Mouse (Mus musculus): Measurements from ENCODE around the gene Dlgap3. TPM values are rescaled to one million over a fixed set of nuclear protein-coding genes. Genes with fewer than 3 reads are reported as not detected.
A peak's percentile ranks its signal among the peaks of the same experiment; 100 is the strongest.

Dlgap3 gene
- 0.73 and 0.95 TPM in 2 replicates for polyA plus RNA-seq (2016; fragmentation: Nextera tagmentation; extraction: Ambion mirVana)

GRCm38 (mm10) chr4:127168914-127169345 lies at the start of gene Dlgap3:
Gene Dlgap3, plus strand, starts transcription at chr4:127169204.
- peak; percentile 71 for ATAC-seq (ENCODE audit: insufficient number of reproducible peaks, low FRiP score)
- H3K9me3 ChIP-seq (replicated peaks): no peaks in the 10 kb centered on the region
- peak within 1 kb of the TSS; percentile 77 for H3K4me3 ChIP-seq
- H3K4me2 ChIP-seq: peak within 1 kb of the TSS; percentile 100
- H3K36me3 ChIP-seq: no peaks in the 10 kb centered on the region
- H3K9ac ChIP-seq: peak within 1 kb of the TSS; percentile 67
- peaks cover 78% of the 10 kb centered on the region for H3K27me3 ChIP-seq (replicated peaks)
- peaks cover 16% of the 10 kb centered on the region for H3K4me1 ChIP-seq (replicated peaks)
- H3K27ac ChIP-seq (ENCODE audit: poor library complexity, severe bottlenecking): no peak within 1 kb of the TSS
- WGBS: under 1% methylated on average over 62 of the region's 67 CpGs

GRCm38 (mm10) chr4:127123391-127123790 lies 45.6 kb upstream of the Dlgap3 start, which contains the start of gene Tmem35b:
Gene Tmem35b, plus strand, starts transcription at chr4:127123691.
- Histone ChIP-seq H3K4me2 (no peak within 1 kb of the TSS), H3K4me3 (no peak within 1 kb of the TSS), H3K4me1 (replicated peaks) (0 out of 2 replicates have a peak, but pooled peaks cover 5% of the 10 kb centered on the region), H3K9me3 (replicated peaks) (no peaks in the 10 kb centered on the region), H3K27ac (ENCODE audit: poor library complexity, severe bottlenecking) (no peak within 1 kb of the TSS), H3K36me3 (peaks cover 5% of the 10 kb centered on the region; the same call in 1 of the 2 replicates), H3K9ac (no peak within 1 kb of the TSS), H3K27me3 (replicated peaks) (no peaks in the 10 kb centered on the region)
- WGBS: 94% methylated on average over 5 of the region's 5 CpGs
- ATAC-seq (ENCODE audit: insufficient number of reproducible peaks, low FRiP score): no peak

- 0 out of 2 replicates have a peak, but pooled peaks cover 5% of the 10 kb centered on the region for H3K4me1 ChIP-seq (replicated peaks)
- no peak overlapping the region for H3K4me2 ChIP-seq
- 86% methylated on average over 1 of the region's 1 CpGs for WGBS
- H3K27ac ChIP-seq (ENCODE audit: poor library complexity, severe bottlenecking): no peak overlapping the region
- H3K36me3 ChIP-seq: peaks cover 12% of the 10 kb centered on the region
- no peaks in the 10 kb centered on the region for H3K27me3 ChIP-seq (replicated peaks)
- no peak overlapping the region for H3K9ac ChIP-seq
- no peaks in the 10 kb centered on the region for H3K9me3 ChIP-seq (replicated peaks)
- no peak overlapping the region for H3K4me3 ChIP-seq
- no peak for ATAC-seq (ENCODE audit: insufficient number of reproducible peaks, low FRiP score)
Measured at GRCm38 (mm10) chr4:127124331-127124730, 44.7 kb upstream of the Dlgap3 start.

GRCm38 (mm10) chr4:127125834-127126463 lies 43.1 kb upstream of the Dlgap3 start:
- Histone ChIP-seq H3K4me3 (peak overlapping the region; percentile 66), H3K9ac (peak overlapping the region; percentile 80), H3K4me2 (peak overlapping the region; percentile 82), H3K36me3 (peaks cover 15% of the 10 kb centered on the region), H3K9me3 (replicated peaks) (no peaks in the 10 kb centered on the region), H3K27me3 (replicated peaks) (no peaks in the 10 kb centered on the region), H3K4me1 (replicated peaks) (0 out of 2 replicates have a peak, but pooled peaks cover 5% of the 10 kb centered on the region), H3K27ac (ENCODE audit: poor library complexity, severe bottlenecking) (no peak overlapping the region)
- peak; percentile 96 for ATAC-seq (ENCODE audit: insufficient number of reproducible peaks, low FRiP score)
- WGBS: 1% methylated on average over 35 of the region's 35 CpGs

GRCm38 (mm10) chr4:127134687-127135086 lies 34.3 kb upstream of the Dlgap3 start:
- 30% methylated on average over 1 of the region's 1 CpGs for WGBS

GRCm38 (mm10) chr4:127137591-127137990 lies 31.4 kb upstream of the Dlgap3 start:
- no peak overlapping the region for H3K9ac ChIP-seq
- no peaks in the 10 kb centered on the region for H3K4me1 ChIP-seq (replicated peaks)
- H3K4me3 ChIP-seq: no peak overlapping the region
- WGBS: 77% methylated on average over 5 of the region's 5 CpGs
- H3K4me2 ChIP-seq: no peak overlapping the region
- no peaks in the 10 kb centered on the region for H3K36me3 ChIP-seq
- H3K27me3 ChIP-seq (replicated peaks): 0 out of 2 replicates have a peak, but pooled peaks cover 7% of the 10 kb centered on the region
- H3K9me3 ChIP-seq (replicated peaks): no peaks in the 10 kb centered on the region
- no peak for ATAC-seq (ENCODE audit: insufficient number of reproducible peaks, low FRiP score)
- no peak overlapping the region for H3K27ac ChIP-seq (ENCODE audit: poor library complexity, severe bottlenecking)

More at GRCm38 (mm10) chr4:127134687-127135086, 34.3 kb upstream of the Dlgap3 start:
- H3K4me2 ChIP-seq: no peak overlapping the region
- H3K4me1 ChIP-seq (replicated peaks): no peaks in the 10 kb centered on the region
- no peaks in the 10 kb centered on the region for H3K36me3 ChIP-seq
- H3K27me3 ChIP-seq (replicated peaks): 0 out of 2 replicates have a peak, but pooled peaks cover 4% of the 10 kb centered on the region
- no peak for ATAC-seq (ENCODE audit: insufficient number of reproducible peaks, low FRiP score)
- H3K4me3 ChIP-seq: no peak overlapping the region
- H3K27ac ChIP-seq (ENCODE audit: poor library complexity, severe bottlenecking): no peak overlapping the region
- no peaks in the 10 kb centered on the region for H3K9me3 ChIP-seq (replicated peaks)
- no peak overlapping the region for H3K9ac ChIP-seq

GRCm38 (mm10) chr4:127138486-127138885 lies 30.5 kb upstream of the Dlgap3 start:
- Histone ChIP-seq H3K27ac (ENCODE audit: poor library complexity, severe bottlenecking) (no peak overlapping the region), H3K36me3 (no peaks in the 10 kb centered on the region), H3K27me3 (replicated peaks) (0 out of 2 replicates have a peak, but pooled peaks cover 7% of the 10 kb centered on the region), H3K4me3 (no peak overlapping the region), H3K9me3 (replicated peaks) (no peaks in the 10 kb centered on the region), H3K4me2 (no peak overlapping the region), H3K9ac (no peak overlapping the region), H3K4me1 (replicated peaks) (no peaks in the 10 kb centered on the region)
- 42% methylated on average over 6 of the region's 6 CpGs for WGBS
- ATAC-seq (ENCODE audit: insufficient number of reproducible peaks, low FRiP score): no peak

GRCm38 (mm10) chr4:127150031-127150430 lies 19.0 kb upstream of the Dlgap3 start:
- Histone ChIP-seq H3K27ac (ENCODE audit: poor library complexity, severe bottlenecking) (no peak overlapping the region), H3K27me3 (replicated peaks) (no peaks in the 10 kb centered on the region; the same call in 1 of the 2 replicates), H3K4me1 (replicated peaks) (no peaks in the 10 kb centered on the region), H3K4me2 (no peak overlapping the region), H3K36me3 (no peaks in the 10 kb centered on the region), H3K9ac (no peak overlapping the region), H3K4me3 (no peak overlapping the region), H3K9me3 (replicated peaks) (0 out of 2 replicates have a peak, but pooled peaks cover 4% of the 10 kb centered on the region)
- whole genome bisulfite sequencing: 78% methylated on average over 13 of the region's 13 CpGs
- no peak for ATAC-seq (ENCODE audit: insufficient number of reproducible peaks, low FRiP score)

- no peak overlapping the region for H3K4me2 ChIP-seq
- no peak for ATAC-seq (ENCODE audit: insufficient number of reproducible peaks, low FRiP score)
- no peaks in the 10 kb centered on the region; the same call in 1 of the 2 replicates for H3K27me3 ChIP-seq (replicated peaks)
- no peak overlapping the region for H3K27ac ChIP-seq (ENCODE audit: poor library complexity, severe bottlenecking)
- 0 out of 2 replicates have a peak, but pooled peaks cover 3% of the 10 kb centered on the region for H3K9me3 ChIP-seq (replicated peaks)
- no peaks in the 10 kb centered on the region for H3K4me1 ChIP-seq (replicated peaks)
- no peak overlapping the region for H3K4me3 ChIP-seq
- no peak overlapping the region for H3K9ac ChIP-seq
- 56% methylated on average over 1 of the region's 1 CpGs for WGBS
- H3K36me3 ChIP-seq: no peaks in the 10 kb centered on the region
Measured at GRCm38 (mm10) chr4:127153345-127153744, 15.7 kb upstream of the Dlgap3 start.

GRCm38 (mm10) chr4:127155757-127156156 lies 13.2 kb upstream of the Dlgap3 start:
- no peak overlapping the region for H3K9ac ChIP-seq
- H3K9me3 ChIP-seq (replicated peaks): 0 out of 2 replicates have a peak, but pooled peaks cover 3% of the 10 kb centered on the region
- H3K4me3 ChIP-seq: no peak overlapping the region
- H3K27me3 ChIP-seq (replicated peaks): no peaks in the 10 kb centered on the region
- H3K36me3 ChIP-seq: no peaks in the 10 kb centered on the region
- H3K4me2 ChIP-seq: no peak overlapping the region
- WGBS: 54% methylated on average over 5 of the region's 5 CpGs
- H3K4me1 ChIP-seq (replicated peaks): no peaks in the 10 kb centered on the region
- H3K27ac ChIP-seq (ENCODE audit: poor library complexity, severe bottlenecking): no peak overlapping the region
- ATAC-seq (ENCODE audit: insufficient number of reproducible peaks, low FRiP score): no peak

GRCm38 (mm10) chr4:127157746-127158145 lies 11.3 kb upstream of the Dlgap3 start:
- ATAC-seq (ENCODE audit: insufficient number of reproducible peaks, low FRiP score): no peak

More at GRCm38 (mm10) chr4:127157746-127158145, 11.3 kb upstream of the Dlgap3 start:
- H3K4me1 ChIP-seq (replicated peaks): no peaks in the 10 kb centered on the region
- H3K4me2 ChIP-seq: no peak overlapping the region
- no peaks in the 10 kb centered on the region for H3K27me3 ChIP-seq (replicated peaks)
- no peak overlapping the region for H3K9ac ChIP-seq
- 78% methylated on average over 4 of the region's 4 CpGs for WGBS
- H3K27ac ChIP-seq (ENCODE audit: poor library complexity, severe bottlenecking): no peak overlapping the region
- 0 out of 2 replicates have a peak, but pooled peaks cover 3% of the 10 kb centered on the region for H3K9me3 ChIP-seq (replicated peaks)
- H3K36me3 ChIP-seq: no peaks in the 10 kb centered on the region
- no peak overlapping the region for H3K4me3 ChIP-seq

Data from heart, embryonic 12.5 days (tissue).